Mouse (Mus musculus) hindbrain, postnatal 0 days (tissue): ENCODE results near the gene Ccl6. TPM values are rescaled to one million over a fixed set of nuclear protein-coding genes. Genes with fewer than 3 reads are reported as not detected.

Source experiments
- ATAC-seq: fragments of 200-750 bp; cut with Nextera tagmentation; 2 replicates; pipeline ENCODE4 v1.8.0; 2017; ENCODE audit warnings: mild to moderate bottlenecking, moderate TSS enrichment, moderate library complexity
- DNase-seq: peaks from one replicate; pipeline ENCODE4 v3.0.0-alpha.2; 2015; ENCODE audit warnings: low spot score
- H3K27ac ChIP-seq: fragments of 300-500 bp; sonication (generic); 2 replicates; pipeline ENCODE4 v1.5.1; 2014; ENCODE audit warnings: mild to moderate bottlenecking
- H3K27me3 ChIP-seq: fragments of 300-500 bp; sonication (generic); 2 replicates; pipeline ENCODE4 v1.6.1; 2014; ENCODE audit warnings: low read length, mixed read lengths; ENCODE audit not compliant: insufficient read depth
- H3K36me3 ChIP-seq: fragments of 300-500 bp; sonication (generic); 2 replicates; pipeline ENCODE4 v1.6.1; 2014; ENCODE audit warnings: low read length, mixed read lengths; ENCODE audit not compliant: insufficient read depth
- H3K4me1 ChIP-seq: fragments of 300-500 bp; sonication (generic); 2 replicates; pipeline ENCODE4 v1.6.1; 2014; ENCODE audit warnings: antibody characterized with exemption, low read length, mixed read lengths; ENCODE audit not compliant: insufficient read depth
- H3K4me2 ChIP-seq: fragments of 300-500 bp; sonication (generic); 2 replicates; pipeline ENCODE4 v1.6.1; 2014; ENCODE audit warnings: low read depth, mild to moderate bottlenecking, low read length, moderate library complexity, mixed read lengths
- H3K4me3 ChIP-seq: fragments of 300-500 bp; sonication (generic); 2 replicates; pipeline ENCODE4 v1.5.1; 2014; ENCODE audit warnings: low read length
- H3K9ac ChIP-seq: fragments of 300-500 bp; sonication (generic); replicated peaks from 2 replicates; pipeline ENCODE4 v1.6.1; 2014; ENCODE audit warnings: mild to moderate bottlenecking, low read length, moderate library complexity, mixed read lengths
- H3K9me3 ChIP-seq: fragments of 300-500 bp; sonication (generic); 2 replicates; pipeline ENCODE4 v1.6.1; 2016; ENCODE audit warnings: low read length, mixed read lengths
- CTCF ChIP-seq: IDR thresholded peaks from 2 replicates; pipeline ENCODE4 v1.5.1; 2016; ENCODE audit warnings: antibody characterized with exemption, control low read depth, low read depth
- WGBS: fragments of 180-500 bp; shearing (Covaris S2); extraction: QIAGEN DNeasy Blood & Tissue Kit; methylation state at CpG from one replicate; pipeline ENCODE4 v1.1.7; 2014; 5-methylcytosine and 5-hydroxymethylcytosine counted together
- polyA plus RNA-seq: library from polyadenylated mRNA; unstranded; fragments of >200 nt; fragmentation: Nextera tagmentation; extraction: Ambion mirVana; gene quantifications from 2 replicates; pipeline ENCODE4 v1.2.1, GENCODE M21; 2015
- total RNA-seq: library from RNA; depleted of rRNA; stranded (reverse); fragments of >200 nt; gene quantifications from 2 replicates; pipeline ENCODE4 v1.2.3, GENCODE M21; 2014

Gene Ccl6
- total and polyA plus RNA-seq, 2 experiments from 2014 or later, result 3.7 TPM; not detected in 1

DNA sequence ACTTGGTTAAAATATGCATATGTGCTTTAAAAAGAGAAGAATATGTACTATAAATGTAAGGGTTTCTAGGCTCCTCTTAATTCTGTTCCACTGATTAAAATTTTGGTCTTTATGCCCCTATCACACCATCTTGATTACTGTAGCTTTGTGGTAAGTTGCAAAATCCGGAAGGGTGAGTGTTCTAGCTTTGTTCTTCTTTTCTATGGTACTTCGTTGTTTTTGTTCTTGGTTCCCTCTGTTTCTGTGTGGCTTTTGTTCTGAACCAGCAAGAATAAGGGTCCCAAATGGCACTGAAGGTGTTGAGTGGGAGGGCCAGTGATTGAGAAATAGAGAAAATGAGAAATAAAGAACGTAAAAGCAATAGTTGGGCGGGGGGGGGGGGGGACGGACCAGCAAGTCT is 25.4 kb upstream of the Ccl6 start:
- 58% methylated on average over 5 of the region's 5 CpGs for WGBS
- Histone ChIP-seq H3K27me3 (no peaks in the 10 kb centered on the region), H3K4me3 (no peak overlapping the region), H3K27ac (no peak overlapping the region), H3K9me3 (no peaks in the 10 kb centered on the region), H3K4me2 (no peak overlapping the region), H3K9ac (no peak overlapping the region), H3K4me1 (no peaks in the 10 kb centered on the region), H3K36me3 (no peaks in the 10 kb centered on the region)
- ATAC-seq (no peak), DNase-seq (no peak)
- no peak for TF ChIP-seq CTCF

DNA sequence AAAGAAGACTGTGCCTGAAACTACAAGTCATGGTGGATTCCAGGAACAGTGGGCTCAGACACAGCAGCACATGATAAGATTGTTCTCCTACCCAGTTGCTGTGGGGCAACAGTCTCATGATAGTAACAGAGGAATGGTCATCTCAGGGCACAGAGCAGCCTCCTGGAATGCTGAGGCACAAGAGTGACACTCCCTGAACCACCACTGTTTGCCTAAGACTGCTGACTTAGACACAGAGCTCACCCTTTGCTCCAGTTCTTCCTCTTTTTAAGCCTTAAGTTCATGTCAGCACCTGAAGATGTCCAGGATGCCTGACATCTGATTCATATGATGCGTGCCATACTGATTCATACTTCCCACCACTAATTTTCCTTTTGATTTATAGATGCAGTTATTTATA is 23.7 kb upstream of the Ccl6 start:
- no peaks in the 10 kb centered on the region for H3K27me3 ChIP-seq
- no peak overlapping the region for H3K4me3 ChIP-seq
- no peaks in the 10 kb centered on the region for H3K36me3 ChIP-seq
- 94% methylated on average over 1 of the region's 1 CpGs for WGBS
- H3K9ac ChIP-seq, result no peak overlapping the region
- H3K27ac ChIP-seq, result no peak overlapping the region
- TF ChIP-seq CTCF, result no peak
- H3K4me1 ChIP-seq, result no peaks in the 10 kb centered on the region
- H3K4me2 ChIP-seq, result no peak overlapping the region
- no peak for DNase-seq
- ATAC-seq, result no peak
- H3K9me3 ChIP-seq, result no peaks in the 10 kb centered on the region

DNA sequence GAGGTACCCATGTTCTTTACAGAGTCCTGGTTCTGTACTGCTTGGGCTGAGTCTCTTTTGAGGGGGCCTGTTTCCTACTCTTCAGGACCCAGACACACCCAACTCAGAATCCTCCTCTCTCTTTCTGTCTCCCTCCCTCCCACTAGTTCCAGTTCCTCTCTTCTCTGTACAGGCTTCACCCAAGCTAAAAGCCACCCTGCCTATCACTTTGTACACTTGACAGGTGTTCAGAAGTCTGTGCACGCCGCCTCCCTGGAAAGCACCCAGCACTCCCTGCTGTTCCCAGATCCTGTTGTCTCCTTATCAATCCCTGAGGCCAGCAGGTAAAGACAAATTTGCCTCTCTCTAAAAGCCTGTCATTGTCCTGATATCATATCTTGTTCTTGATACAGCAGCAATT is 18.0 kb upstream of the Ccl6 start:
- Histone ChIP-seq H3K9ac (no peak overlapping the region), H3K4me2 (no peak overlapping the region), H3K27ac (no peak overlapping the region), H3K4me3 (no peak overlapping the region), H3K36me3 (no peaks in the 10 kb centered on the region), H3K9me3 (no peaks in the 10 kb centered on the region), H3K4me1 (no peaks in the 10 kb centered on the region), H3K27me3 (no peaks in the 10 kb centered on the region)
- 65% methylated on average over 2 of the region's 2 CpGs for WGBS
- ATAC-seq (no peak), DNase-seq (no peak)
- no peak for TF ChIP-seq CTCF

DNA sequence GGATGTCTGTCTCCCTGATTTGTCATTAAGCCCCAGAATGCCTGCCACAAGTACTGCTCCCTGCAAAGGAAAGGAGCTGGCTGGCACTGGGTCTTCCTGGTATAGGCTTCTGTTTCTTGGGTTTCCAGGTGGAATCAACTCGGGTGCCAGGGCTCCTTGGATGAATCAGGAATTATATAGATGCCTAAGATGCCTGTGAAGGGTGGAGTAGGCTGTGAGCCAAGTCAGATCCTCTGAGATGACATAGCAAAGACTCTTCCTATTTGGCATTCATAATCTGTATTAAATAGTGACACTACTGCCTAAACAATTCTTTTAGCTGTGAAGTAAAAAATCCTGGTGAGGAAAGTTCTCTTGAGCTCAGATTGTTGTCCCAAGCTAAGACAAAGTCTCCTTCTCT is 13.5 kb upstream of the Ccl6 start:
- Histone ChIP-seq H3K9ac (no peak overlapping the region), H3K4me2 (no peak overlapping the region), H3K36me3 (no peaks in the 10 kb centered on the region), H3K27me3 (no peaks in the 10 kb centered on the region), H3K4me1 (no peaks in the 10 kb centered on the region), H3K4me3 (no peak overlapping the region), H3K9me3 (no peaks in the 10 kb centered on the region), H3K27ac (no peak overlapping the region)
- 38% methylated on average over 1 of the region's 1 CpGs for WGBS
- TF ChIP-seq CTCF, result no peak
- DNase-seq (no peak), ATAC-seq (no peak)

DNA sequence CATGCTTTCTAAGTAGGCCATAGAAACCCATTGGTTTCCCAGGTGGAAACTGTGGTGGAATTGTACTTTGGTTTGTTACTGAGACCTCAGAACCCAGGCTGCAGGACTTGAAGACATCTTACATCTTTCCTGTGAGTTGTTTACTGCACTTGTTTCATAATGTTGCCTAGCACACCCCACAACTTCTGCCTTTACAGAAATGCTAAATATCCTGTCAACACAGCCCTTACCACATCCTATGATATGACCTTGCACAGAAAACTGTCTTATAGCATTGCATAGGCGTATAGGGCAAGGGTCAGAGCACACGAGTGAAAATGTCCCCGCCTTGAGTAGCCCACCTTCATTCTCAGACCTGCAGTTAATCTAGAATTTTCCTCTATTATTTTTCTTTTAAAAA is 12.6 kb upstream of the Ccl6 start:
- Histone ChIP-seq H3K4me3 (no peak overlapping the region), H3K27me3 (no peaks in the 10 kb centered on the region), H3K27ac (no peak overlapping the region), H3K9me3 (no peaks in the 10 kb centered on the region), H3K4me2 (no peak overlapping the region), H3K9ac (no peak overlapping the region), H3K36me3 (no peaks in the 10 kb centered on the region), H3K4me1 (no peaks in the 10 kb centered on the region)
- WGBS, result 95% methylated on average over 3 of the region's 3 CpGs
- no peak for ATAC-seq
- TF ChIP-seq CTCF, result no peak
- no peak for DNase-seq

DNA sequence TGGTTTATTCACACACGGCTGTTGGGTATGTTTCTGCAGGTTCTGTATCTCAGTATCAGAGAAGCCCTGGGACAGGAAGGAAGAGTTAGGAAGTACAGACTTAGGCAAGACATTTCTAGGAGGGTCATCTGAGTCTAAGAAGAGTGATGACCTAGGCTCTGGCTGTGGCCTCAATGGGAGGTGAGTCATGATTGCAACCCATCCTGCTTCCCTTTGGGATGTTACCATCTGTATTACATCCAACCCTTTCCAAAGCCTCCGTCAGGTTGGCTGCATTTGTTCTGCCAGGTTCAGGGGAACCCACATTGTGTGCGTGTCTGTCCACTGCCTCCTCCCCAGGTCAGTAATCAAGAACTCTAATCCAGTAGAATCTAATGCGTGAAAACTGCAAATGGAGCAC is 11.8 kb upstream of the Ccl6 start:
- no peak for ATAC-seq
- Histone ChIP-seq H3K4me1 (no peaks in the 10 kb centered on the region), H3K4me2 (no peak overlapping the region), H3K27ac (no peak overlapping the region), H3K36me3 (no peaks in the 10 kb centered on the region), H3K27me3 (no peaks in the 10 kb centered on the region), H3K9me3 (no peaks in the 10 kb centered on the region), H3K9ac (no peak overlapping the region), H3K4me3 (no peak overlapping the region)
- TF ChIP-seq CTCF, result no peak
- 92% methylated on average over 4 of the region's 4 CpGs for WGBS
- no peak for DNase-seq

DNA sequence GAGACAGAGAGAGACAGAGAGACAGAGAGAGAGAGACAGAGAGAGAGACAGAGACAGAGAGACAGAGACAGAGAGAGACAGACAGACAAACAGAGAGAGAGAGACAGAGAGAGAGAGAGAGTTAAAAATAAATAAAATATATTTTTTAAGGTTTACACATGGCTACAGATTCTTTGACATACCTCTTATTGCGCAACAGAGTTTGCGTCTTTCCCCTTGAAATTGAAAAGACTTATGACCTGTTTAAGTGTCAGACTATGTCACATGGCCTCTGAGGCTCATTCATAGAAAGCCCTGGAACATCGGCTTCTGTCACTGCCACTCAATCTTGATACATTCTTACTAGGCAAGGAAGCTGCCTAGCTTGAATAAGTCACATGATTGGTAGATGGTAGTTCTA is 10.5 kb upstream of the Ccl6 start:
- TF ChIP-seq CTCF, result no peak
- no peaks in the 10 kb centered on the region for H3K36me3 ChIP-seq
- H3K9me3 ChIP-seq, result no peaks in the 10 kb centered on the region
- DNase-seq (no peak), ATAC-seq (no peak)
- no peak overlapping the region for H3K4me2 ChIP-seq
- WGBS, result 95% methylated on average over 3 of the region's 3 CpGs
- H3K9ac ChIP-seq, result no peak overlapping the region
- H3K4me1 ChIP-seq, result no peaks in the 10 kb centered on the region
- H3K27ac ChIP-seq, result no peak overlapping the region
- H3K4me3 ChIP-seq, result no peak overlapping the region
- no peaks in the 10 kb centered on the region for H3K27me3 ChIP-seq
